Mouse (Mus musculus) c-Kit-negative CD71-positive TER-119-positive erythroid progenitor cells, embryonic 14.5 days (primary cell): Measurements from ENCODE around the gene Meis2.

Experiments
- DNase-seq: peaks from one replicate; pipeline ENCODE4 v3.0.0-alpha.2; 2013; ENCODE audit warnings: low read depth, low spot score

Meis2 gene

DNA sequence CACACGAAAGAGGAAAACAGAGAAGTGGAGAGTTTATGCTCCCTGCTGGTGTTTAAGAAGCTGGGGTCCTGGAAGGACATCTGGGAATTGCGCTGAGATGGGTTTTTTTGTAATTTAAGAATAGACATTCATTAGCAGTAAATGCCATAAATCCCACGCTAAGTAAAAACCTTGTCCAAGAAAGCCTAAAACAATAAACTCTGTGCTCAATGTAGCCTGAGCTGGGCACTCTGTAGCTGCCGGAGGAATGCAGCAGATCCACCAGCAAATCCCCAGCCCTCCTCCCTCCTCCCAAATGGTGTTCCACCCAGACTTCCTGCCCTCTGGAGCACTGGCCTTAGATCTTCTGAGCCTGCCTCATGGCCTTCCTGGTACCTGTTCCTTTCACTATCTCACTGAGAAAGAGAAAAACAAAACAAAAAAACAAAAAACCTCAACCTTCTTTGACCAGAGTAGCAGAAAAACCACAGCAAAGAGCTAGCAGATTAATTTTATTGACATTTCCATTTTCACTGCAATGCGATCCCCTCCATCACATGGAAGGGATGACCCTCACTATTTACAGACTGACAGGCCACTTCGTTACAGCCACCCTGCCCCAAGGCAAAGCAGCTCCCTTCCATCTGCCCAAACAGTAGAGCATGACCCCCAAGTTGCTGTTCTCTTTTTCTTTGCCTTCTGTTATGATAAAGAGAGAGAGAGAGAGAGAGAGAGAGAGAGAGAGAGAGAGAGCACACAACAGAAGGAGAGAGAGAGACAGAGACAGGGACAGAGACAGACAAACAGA is 64.1 kb downstream of the Meis2 start:
- DNase-seq, result no peak

DNA sequence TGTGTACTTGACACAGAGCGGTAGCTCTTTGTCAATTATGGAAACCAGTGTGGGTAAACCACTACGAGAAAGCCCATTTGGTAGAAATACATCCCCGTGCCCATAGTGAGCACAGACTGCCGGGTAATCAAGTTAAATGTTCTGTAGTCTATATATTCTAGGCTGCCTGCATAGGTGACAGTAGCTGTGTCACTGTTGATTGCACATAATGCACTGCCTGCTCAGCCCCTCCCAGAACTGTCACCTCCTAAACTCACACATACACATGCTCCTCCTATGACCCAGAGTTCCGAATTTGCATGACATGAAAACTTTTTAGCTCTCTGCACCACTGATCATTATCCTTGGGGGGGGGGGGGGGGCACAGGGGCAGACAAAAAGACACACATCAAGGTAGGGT is 65.1 kb downstream of the Meis2 start:
- DNase-seq, result no peak

DNA sequence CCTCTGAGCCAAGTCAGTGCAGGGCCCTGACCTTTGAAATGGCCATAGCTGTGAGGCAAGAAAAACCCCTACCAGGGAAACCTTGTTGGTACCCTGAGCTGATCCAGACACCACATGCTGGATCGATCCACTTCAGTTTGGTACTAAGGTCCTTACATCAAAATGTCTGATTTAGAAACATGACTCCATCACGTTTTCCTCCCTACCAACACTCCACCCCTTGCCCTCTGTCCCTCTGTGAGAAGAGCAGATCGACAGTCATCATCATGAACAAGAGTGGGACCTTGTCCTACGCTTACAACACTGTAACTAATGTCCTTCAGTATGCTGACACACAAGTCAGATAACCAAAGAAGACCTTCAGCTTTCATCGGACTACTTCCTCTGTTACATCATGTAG is 66.8 kb downstream of the Meis2 start:
- no peak for DNase-seq

GRCm38 (mm10) chr2:115996438-115996837 is 69.2 kb downstream of the Meis2 start:
- DNase-seq, result no peak

DNA sequence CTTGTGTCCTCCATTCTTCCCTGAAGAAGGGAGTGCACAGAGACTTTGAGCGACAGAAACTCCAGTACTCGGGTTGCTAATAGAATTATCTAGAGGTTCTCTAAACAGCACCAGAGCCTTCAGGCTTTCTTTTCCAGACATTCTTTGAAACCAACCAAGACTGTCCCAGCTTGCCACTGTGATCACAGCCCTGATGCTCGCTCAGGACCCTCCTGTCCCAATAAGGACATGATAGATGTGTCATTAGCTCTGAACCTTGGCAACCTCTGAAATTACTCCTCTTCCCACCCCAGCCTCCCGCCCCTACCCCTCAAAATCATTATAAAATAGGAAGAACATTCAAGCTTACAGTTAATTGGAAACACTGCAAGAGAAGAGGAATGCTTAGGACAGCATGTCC is 71.8 kb downstream of the Meis2 start:
- DNase-seq, result no peak

DNA sequence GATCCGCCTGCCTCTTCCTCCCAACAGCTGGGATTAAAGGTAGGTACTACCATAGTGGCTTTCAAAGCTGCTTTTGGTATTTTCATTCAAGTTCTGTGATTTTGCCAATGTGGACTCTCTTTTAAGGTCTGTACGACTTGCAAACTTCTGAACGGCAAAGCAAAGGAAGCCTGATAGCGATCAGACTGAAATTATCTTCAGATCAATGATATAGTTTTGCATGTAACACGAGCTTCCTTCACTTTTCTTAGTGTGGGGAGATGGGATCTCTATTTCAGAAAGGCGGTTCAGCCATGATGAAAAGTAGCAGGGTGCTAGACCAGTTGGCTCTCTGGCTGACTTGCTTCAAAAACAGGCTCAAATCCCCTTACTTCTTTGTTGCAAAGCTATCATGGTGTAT is 76.4 kb downstream of the Meis2 start:
- no peak for DNase-seq

- DNase-seq, result no peak
Observed at GRCm38 (mm10) chr2:115988448-115988847, 77.2 kb downstream of the Meis2 start.

DNA sequence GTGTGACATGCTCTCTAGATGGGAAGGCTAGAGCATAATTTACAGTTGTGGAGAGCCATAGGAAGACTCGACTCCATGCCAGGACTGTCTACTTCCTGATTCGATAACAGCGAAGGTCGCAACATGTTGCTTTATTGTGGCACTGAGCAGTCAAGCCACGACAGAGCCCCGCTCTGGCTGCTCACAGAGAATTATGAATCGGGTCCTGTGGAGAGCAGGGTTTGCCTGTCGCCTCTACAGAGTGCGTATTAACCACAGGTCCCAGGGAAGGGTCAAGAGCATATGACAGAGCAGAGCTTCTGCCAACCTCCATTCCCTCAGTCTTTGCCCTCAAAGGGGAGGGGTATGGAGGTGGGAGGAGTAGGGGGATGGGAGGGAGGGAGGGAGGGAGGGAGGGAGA is 80.7 kb downstream of the Meis2 start:
- no peak for DNase-seq

- DNase-seq, result no peak
Observed at GRCm38 (mm10) chr2:115984487-115984886, 81.2 kb downstream of the Meis2 start.

DNA sequence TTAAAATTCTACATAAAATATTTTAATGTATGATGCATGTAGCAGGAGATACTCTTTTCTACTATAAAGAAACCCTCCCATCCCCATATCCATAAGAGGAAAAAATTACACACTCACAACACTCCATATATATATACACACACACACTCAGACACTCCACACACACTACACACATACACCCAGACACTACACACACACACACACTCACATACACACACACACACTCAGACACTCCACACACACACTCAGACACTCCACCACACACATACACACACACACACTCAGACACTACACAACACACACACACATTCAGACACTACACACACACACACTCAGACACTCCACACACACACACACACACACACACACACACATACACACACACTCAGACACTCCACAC is 85.1 kb downstream of the Meis2 start:
- DNase-seq, result no peak

- DNase-seq, result no peak
Observed at GRCm38 (mm10) chr2:115979683-115980476, 85.8 kb downstream of the Meis2 start.

- no peak for DNase-seq
Observed at GRCm38 (mm10) chr2:115978666-115979065, 87.0 kb downstream of the Meis2 start.

DNA sequence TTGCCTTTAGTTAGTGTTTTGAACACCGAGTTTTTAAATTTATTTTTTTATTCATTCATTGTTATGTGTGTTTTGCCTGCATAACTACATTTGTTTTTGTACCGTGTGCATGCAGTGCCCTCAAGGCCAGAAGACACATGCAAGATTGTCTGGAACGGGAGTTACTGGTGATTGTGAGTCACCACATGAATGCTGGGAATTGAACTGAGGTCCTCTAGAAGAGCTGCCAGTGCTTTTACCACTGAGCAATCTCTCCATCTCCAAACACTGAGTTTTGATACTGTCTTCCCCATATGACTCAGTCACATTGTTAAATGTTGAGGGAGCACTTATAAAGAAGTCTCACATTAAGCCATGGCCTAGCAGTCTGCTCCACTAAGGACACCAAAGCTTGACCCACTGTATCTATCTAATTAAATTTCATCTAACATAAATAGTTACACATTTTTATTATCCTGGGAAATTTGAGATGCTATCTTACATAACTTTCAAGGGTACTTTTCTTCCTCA is 94.3 kb downstream of the Meis2 start:
- no peak for DNase-seq

GRCm38 (mm10) chr2:115970091-115970820 is 95.4 kb downstream of the Meis2 start:
- no peak for DNase-seq

- DNase-seq, result no peak
Observed at GRCm38 (mm10) chr2:115969201-115969600, 96.4 kb downstream of the Meis2 start.

GRCm38 (mm10) chr2:115964911-115965310 is 100.7 kb downstream of the Meis2 start:
- no peak for DNase-seq

- DNase-seq, result no peak
Observed at GRCm38 (mm10) chr2:115963293-115963835, 102.3 kb downstream of the Meis2 start.

- no peak for DNase-seq
Observed at GRCm38 (mm10) chr2:115962728-115963127, 102.9 kb downstream of the Meis2 start.

DNA sequence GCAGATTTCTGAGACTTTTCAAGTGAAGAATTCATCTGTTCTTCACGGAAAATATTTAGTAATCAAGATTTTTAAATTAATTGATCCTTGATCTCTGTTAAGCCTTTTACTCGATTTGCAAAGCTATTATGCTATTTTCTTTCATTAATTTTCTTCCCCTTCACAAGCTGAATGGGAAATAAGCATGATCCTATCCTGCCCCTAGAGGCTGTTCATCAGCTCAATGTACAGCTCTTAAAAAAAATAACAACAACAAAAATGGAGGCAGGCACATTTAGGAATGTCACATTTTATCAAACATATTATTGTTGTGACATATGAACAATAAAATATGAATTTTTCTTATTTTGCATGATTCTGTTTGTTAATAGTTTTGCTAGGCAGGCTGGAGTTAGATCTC is 103.5 kb downstream of the Meis2 start:
- DNase-seq, result no peak

DNA sequence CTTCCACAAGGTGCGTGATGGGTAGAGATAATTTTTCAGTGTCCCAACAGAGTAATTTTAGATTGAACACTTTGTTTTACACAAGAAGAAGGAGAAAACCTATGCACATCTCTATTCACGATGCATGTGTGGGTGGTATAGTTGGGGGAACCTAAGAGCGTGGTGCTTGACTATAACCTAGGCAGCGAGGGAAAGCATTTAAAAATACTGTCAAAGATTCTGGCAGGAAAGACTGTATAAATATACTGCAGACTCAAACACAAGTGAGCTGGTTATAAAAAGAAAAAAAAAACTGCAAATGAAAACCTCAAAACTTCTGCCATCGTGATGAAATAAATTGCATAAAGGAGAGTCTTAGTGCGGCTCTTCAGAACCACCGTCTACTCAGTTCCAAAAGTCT is 105.0 kb downstream of the Meis2 start:
- no peak for DNase-seq

DNA sequence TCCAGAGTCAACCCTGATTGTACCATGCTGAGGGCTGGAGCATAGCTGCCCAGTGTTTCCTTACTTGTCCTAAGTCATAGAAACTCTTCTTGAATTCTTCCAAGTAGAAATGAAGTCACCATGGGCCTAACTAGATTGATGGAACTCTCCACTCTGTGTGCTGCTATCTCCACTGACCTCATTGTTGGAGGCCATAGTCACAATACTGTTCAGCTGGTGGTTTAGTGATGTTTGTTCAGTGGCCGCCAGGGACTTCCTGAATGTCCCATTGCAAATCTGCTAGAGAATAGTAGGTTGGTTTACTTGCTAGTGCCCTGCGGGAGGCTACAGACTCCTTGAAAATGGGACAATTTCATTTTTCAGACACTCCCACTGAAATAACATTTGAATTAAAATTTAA is 108.9 kb downstream of the Meis2 start:
- no peak for DNase-seq

- DNase-seq, result no peak
Observed at GRCm38 (mm10) chr2:115950645-115951044, 115.0 kb downstream of the Meis2 start.
